Mouse (Mus musculus): ENCODE results near the gene Camta1. TPM values are rescaled to one million over a fixed set of nuclear protein-coding genes. Genes with fewer than 3 reads are reported as not detected.

Gene Camta1
- polyA plus RNA-seq, 1 experiment from 2014 or later = 106 TPM

DNA sequence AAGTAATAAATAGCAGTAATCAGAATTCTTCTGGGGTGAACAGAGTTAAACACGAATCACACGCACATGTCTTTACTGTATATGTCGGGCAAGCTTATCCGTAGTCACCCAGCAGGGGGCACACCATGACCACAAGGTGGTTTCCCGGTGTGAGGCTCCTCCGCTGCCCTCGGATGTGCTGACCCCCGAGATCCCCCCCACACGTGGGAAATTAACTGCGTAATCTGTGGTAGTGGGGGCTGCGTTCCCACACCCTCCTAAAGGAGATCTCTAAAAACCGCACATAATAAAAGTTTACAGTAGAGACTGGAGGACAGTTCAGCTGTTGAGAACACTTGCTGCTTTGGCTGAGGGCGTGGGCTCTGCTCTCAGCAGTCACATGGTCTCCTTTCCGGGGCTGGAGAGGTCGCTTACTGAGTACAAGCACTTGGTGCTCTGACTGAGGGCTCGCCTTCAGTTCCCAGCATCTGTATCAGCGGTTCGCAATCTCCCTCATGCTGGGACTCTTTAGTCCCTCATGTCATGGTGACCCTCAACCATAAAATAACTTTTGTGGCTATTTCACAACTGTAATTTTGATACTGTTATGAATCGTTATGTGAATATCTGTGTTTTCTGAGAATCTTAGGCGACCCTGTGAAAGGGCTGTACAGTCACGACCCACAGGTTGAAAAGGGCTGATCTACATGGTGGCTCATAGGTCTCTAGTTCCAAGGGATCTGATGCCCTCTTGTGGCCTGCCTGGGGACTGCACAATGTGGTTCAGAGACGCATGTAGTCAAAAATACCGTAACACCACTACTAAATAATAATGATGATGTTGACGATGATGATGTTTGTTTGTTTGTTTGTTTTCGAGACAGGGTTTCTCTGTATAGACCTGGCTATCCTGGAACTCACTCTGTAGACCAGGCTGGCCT, 896.8 kb downstream of the Camta1 start:
- Histone ChIP-seq H3K4me3 (ENCODE audit: low read depth, low read length) (no peak overlapping the region), H3K36me3 (ENCODE audit: control insufficient read depth, insufficient read depth, low read length) (no peaks in the 10 kb centered on the region), H3K9me3 (ENCODE audit: control insufficient read depth, low read length) (no peaks in the 10 kb centered on the region), H3K27ac (replicated peaks; ENCODE audit: low read depth, low read length) (no peak overlapping the region), H3K9ac (ENCODE audit: low read length) (no peak overlapping the region), H3K4me2 (ENCODE audit: low read depth, severe bottlenecking) (peak overlapping the region; percentile 24; the same call in 1 of the 2 replicates), H3K4me1 (ENCODE audit: control insufficient read depth, insufficient read depth, low read length) (no peaks in the 10 kb centered on the region), H3K27me3 (ENCODE audit: control insufficient read depth, insufficient read depth, low read length) (no peaks in the 10 kb centered on the region)
- DNase-seq (ENCODE audit: low spot score) = peak; percentile 92
- WGBS = 15% methylated on average over 25 of the region's 25 CpGs
- no peak for ATAC-seq (ENCODE audit: insufficient number of reproducible peaks, low FRiP score, low TSS enrichment, low read depth)

DNA sequence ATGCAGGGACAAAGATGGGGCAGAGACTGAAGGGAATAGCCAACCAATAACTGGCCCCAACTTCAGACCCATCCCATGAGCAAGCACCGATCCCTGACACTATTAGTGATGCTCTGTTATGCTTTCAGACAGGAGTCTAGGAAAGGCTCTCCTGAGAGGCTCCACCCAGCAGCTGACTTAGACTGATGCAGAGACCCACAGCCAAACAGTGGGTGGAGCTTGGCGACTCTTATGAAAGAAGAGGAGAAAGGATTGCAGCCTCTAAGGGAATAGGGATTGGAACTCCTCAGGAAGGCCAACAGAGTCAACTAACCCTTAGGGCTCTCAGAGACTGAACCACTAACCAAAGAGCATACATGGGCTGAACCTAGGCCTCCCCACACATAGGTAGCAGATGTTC, 898.0 kb downstream of the Camta1 start:
- no peak for ATAC-seq (ENCODE audit: insufficient number of reproducible peaks, low FRiP score, low TSS enrichment, low read depth)
- Histone ChIP-seq H3K9ac (ENCODE audit: low read length) (no peak overlapping the region), H3K9me3 (ENCODE audit: control insufficient read depth, low read length) (no peaks in the 10 kb centered on the region), H3K4me3 (ENCODE audit: low read depth, low read length) (no peak overlapping the region), H3K27ac (replicated peaks; ENCODE audit: low read depth, low read length) (no peak overlapping the region), H3K4me2 (ENCODE audit: low read depth, severe bottlenecking) (no peak overlapping the region), H3K27me3 (ENCODE audit: control insufficient read depth, insufficient read depth, low read length) (no peaks in the 10 kb centered on the region), H3K36me3 (ENCODE audit: control insufficient read depth, insufficient read depth, low read length) (no peaks in the 10 kb centered on the region), H3K4me1 (ENCODE audit: control insufficient read depth, insufficient read depth, low read length) (no peaks in the 10 kb centered on the region)
- WGBS = 80% methylated on average over 2 of the region's 2 CpGs
- DNase-seq (ENCODE audit: low spot score) = no peak

DNA sequence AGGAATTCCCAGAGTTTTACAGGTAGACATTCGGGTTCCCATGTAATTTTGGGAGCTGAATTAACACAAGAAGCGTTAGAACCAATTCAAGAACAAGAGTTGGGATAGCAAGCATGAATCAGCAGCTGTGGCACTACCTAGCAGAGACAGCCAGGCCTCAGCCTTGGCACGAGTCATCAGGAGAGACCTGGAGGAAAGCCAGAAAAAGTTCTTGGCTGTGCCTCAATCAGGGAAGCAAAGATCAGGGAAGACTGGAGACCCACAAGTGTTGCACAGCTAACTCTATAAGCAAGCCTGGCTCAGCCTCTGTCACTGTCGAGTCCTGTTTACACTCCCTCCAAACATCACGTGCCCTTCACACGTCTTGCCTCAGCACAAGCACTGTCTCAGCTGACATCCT, 899.4 kb downstream of the Camta1 start:
- DNase-seq (ENCODE audit: low spot score) (no peak), ATAC-seq (ENCODE audit: insufficient number of reproducible peaks, low FRiP score, low TSS enrichment, low read depth) (no peak)
- WGBS = 75% methylated on average over 6 of the region's 6 CpGs
- Histone ChIP-seq H3K4me2 (ENCODE audit: low read depth, severe bottlenecking) (no peak overlapping the region), H3K9ac (ENCODE audit: low read length) (no peak overlapping the region), H3K36me3 (ENCODE audit: control insufficient read depth, insufficient read depth, low read length) (no peaks in the 10 kb centered on the region), H3K4me1 (ENCODE audit: control insufficient read depth, insufficient read depth, low read length) (no peaks in the 10 kb centered on the region), H3K4me3 (ENCODE audit: low read depth, low read length) (no peak overlapping the region), H3K9me3 (ENCODE audit: control insufficient read depth, low read length) (no peaks in the 10 kb centered on the region), H3K27ac (replicated peaks; ENCODE audit: low read depth, low read length) (no peak overlapping the region), H3K27me3 (ENCODE audit: control insufficient read depth, insufficient read depth, low read length) (no peaks in the 10 kb centered on the region)

DNA sequence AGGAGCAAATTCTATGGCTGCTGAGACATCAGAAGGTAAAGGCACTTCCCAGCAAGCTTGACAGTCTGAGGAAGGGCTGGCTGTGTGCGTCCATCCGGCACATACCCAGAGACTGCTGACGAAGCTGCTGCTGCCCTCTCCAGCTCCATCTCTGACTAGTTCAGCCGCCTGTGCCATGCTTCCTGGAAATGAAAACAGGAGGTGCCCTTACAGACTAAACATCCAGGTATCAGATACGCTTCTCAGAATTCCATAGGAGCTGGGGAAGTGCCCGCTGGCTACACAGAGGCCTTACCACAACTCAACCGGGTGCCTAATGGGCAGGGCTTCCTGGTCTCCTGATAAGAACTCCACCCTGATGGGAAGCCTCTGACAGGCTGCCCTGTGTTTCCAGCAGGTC, 903.1 kb downstream of the Camta1 start:
- Histone ChIP-seq H3K9me3 (ENCODE audit: control insufficient read depth, low read length) (no peaks in the 10 kb centered on the region), H3K27me3 (ENCODE audit: control insufficient read depth, insufficient read depth, low read length) (no peaks in the 10 kb centered on the region), H3K36me3 (ENCODE audit: control insufficient read depth, insufficient read depth, low read length) (no peaks in the 10 kb centered on the region), H3K4me2 (ENCODE audit: low read depth, severe bottlenecking) (no peak overlapping the region), H3K27ac (replicated peaks; ENCODE audit: low read depth, low read length) (no peak overlapping the region), H3K4me1 (ENCODE audit: control insufficient read depth, insufficient read depth, low read length) (no peaks in the 10 kb centered on the region), H3K9ac (ENCODE audit: low read length) (no peak overlapping the region), H3K4me3 (ENCODE audit: low read depth, low read length) (no peak overlapping the region)
- 83% methylated on average over 7 of the region's 7 CpGs for WGBS
- no peak for ATAC-seq (ENCODE audit: insufficient number of reproducible peaks, low FRiP score, low TSS enrichment, low read depth)
- no peak for DNase-seq (ENCODE audit: low spot score)

DNA sequence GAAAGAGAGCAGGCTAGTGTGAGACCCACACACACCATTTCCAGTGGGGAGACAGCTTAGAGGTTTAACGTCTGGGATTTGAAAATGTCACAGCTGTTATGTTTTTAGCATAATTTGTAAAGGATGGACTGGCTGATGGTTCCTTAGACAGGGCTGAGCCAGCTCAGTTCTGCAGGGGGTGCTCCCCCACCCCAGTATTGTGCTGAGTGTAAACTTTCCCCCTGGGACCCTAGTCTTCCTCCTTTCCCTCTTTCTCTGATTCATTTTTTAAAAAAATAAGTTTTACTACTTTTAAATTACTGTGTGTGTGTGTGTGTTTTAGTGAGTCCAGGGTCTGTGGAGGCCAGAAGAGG, 904.6 kb downstream of the Camta1 start:
- Histone ChIP-seq H3K36me3 (ENCODE audit: control insufficient read depth, insufficient read depth, low read length) (no peaks in the 10 kb centered on the region), H3K27me3 (ENCODE audit: control insufficient read depth, insufficient read depth, low read length) (no peaks in the 10 kb centered on the region), H3K4me3 (ENCODE audit: low read depth, low read length) (no peak overlapping the region), H3K4me1 (ENCODE audit: control insufficient read depth, insufficient read depth, low read length) (no peaks in the 10 kb centered on the region), H3K27ac (replicated peaks; ENCODE audit: low read depth, low read length) (no peak overlapping the region), H3K4me2 (ENCODE audit: low read depth, severe bottlenecking) (no peak overlapping the region), H3K9me3 (ENCODE audit: control insufficient read depth, low read length) (no peaks in the 10 kb centered on the region), H3K9ac (ENCODE audit: low read length) (no peak overlapping the region)
- WGBS = 73% methylated on average over 1 of the region's 1 CpGs
- ATAC-seq (ENCODE audit: insufficient number of reproducible peaks, low FRiP score, low TSS enrichment, low read depth) = no peak
- DNase-seq (ENCODE audit: low spot score) = no peak

DNA sequence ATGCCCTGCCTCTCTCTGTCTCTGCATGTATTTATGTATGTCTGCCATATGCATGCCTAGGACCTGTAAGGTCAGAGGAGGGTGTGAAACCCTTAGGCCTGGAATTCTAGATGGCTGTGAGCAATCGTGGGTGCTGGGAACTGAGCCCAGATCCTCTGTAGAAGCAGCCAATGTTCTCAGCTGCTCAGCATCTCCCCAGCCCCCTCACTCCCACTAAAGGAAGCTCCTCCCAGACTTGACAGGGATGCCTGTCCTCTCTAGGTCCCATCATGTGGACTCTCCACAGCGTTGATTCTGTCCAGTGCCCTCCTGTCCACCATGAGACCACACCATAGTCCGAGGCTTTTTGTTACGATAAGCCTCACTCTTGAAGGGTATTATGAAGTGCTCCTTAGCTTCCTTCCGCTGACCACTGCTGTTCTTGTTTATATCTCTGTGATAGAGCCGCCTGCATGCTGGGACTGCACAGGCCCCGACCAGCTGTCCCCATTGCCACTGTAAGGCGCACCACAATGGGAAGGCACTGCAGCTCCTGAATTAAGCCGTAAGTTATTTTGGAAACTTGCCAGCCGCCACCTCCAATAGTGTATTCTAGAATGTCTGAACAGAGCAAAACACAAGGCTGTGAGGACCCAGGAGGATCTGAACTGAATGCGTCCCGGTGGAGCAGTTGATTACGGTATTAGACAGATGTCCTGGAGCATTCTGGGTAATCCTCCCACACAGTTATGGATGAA, 905.1 kb downstream of the Camta1 start:
- no peak overlapping the region for H3K4me3 ChIP-seq (ENCODE audit: low read depth, low read length)
- H3K4me2 ChIP-seq (ENCODE audit: low read depth, severe bottlenecking) = no peak overlapping the region
- no peak overlapping the region for H3K9ac ChIP-seq (ENCODE audit: low read length)
- no peaks in the 10 kb centered on the region for H3K4me1 ChIP-seq (ENCODE audit: control insufficient read depth, insufficient read depth, low read length)
- 85% methylated on average over 13 of the region's 13 CpGs for WGBS
- DNase-seq (ENCODE audit: low spot score) (no peak), ATAC-seq (ENCODE audit: insufficient number of reproducible peaks, low FRiP score, low TSS enrichment, low read depth) (no peak)
- no peak overlapping the region for H3K27ac ChIP-seq (replicated peaks; ENCODE audit: low read depth, low read length)
- H3K27me3 ChIP-seq (ENCODE audit: control insufficient read depth, insufficient read depth, low read length) = no peaks in the 10 kb centered on the region
- no peaks in the 10 kb centered on the region for H3K9me3 ChIP-seq (ENCODE audit: control insufficient read depth, low read length)
- no peaks in the 10 kb centered on the region for H3K36me3 ChIP-seq (ENCODE audit: control insufficient read depth, insufficient read depth, low read length)

DNA sequence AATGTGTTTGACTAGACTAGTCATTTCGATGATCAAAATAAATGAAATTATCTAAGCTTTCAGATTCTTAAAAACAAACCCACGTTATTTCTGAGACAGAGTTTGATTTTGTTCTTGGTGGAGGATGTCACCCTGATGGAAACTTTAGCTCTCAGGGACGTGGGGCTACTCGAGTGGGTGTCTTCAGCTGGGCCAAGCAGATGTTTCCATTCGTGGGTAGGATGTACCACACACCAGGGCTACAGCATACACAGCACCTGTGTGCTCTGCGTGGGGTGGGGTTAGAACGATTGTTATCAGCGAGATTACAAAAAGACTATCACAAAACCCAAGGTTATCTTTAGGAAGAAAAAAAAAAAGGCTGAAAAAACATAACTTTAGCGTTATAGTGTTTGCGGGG, 910.7 kb downstream of the Camta1 start:
- WGBS = 86% methylated on average over 10 of the region's 10 CpGs
- Histone ChIP-seq H3K4me2 (ENCODE audit: low read depth, severe bottlenecking) (no peak overlapping the region), H3K9me3 (ENCODE audit: control insufficient read depth, low read length) (no peaks in the 10 kb centered on the region), H3K36me3 (ENCODE audit: control insufficient read depth, insufficient read depth, low read length) (no peaks in the 10 kb centered on the region), H3K4me3 (ENCODE audit: low read depth, low read length) (no peak overlapping the region), H3K27me3 (ENCODE audit: control insufficient read depth, insufficient read depth, low read length) (no peaks in the 10 kb centered on the region), H3K27ac (replicated peaks; ENCODE audit: low read depth, low read length) (no peak overlapping the region), H3K4me1 (ENCODE audit: control insufficient read depth, insufficient read depth, low read length) (no peaks in the 10 kb centered on the region), H3K9ac (ENCODE audit: low read length) (no peak overlapping the region)
- DNase-seq (ENCODE audit: low spot score) (no peak), ATAC-seq (ENCODE audit: insufficient number of reproducible peaks, low FRiP score, low TSS enrichment, low read depth) (no peak)

GRCm38 (mm10) chr4:150944707-150945106, 917.0 kb downstream of the Camta1 start:
- Histone ChIP-seq H3K27me3 (ENCODE audit: control insufficient read depth, insufficient read depth, low read length) (no peaks in the 10 kb centered on the region), H3K4me1 (ENCODE audit: control insufficient read depth, insufficient read depth, low read length) (no peaks in the 10 kb centered on the region), H3K27ac (replicated peaks; ENCODE audit: low read depth, low read length) (no peak overlapping the region), H3K4me3 (ENCODE audit: low read depth, low read length) (no peak overlapping the region), H3K4me2 (ENCODE audit: low read depth, severe bottlenecking) (no peak overlapping the region), H3K9me3 (ENCODE audit: control insufficient read depth, low read length) (no peaks in the 10 kb centered on the region), H3K36me3 (ENCODE audit: control insufficient read depth, insufficient read depth, low read length) (no peaks in the 10 kb centered on the region), H3K9ac (ENCODE audit: low read length) (no peak overlapping the region)
- no peak for ATAC-seq (ENCODE audit: insufficient number of reproducible peaks, low FRiP score, low TSS enrichment, low read depth)
- WGBS = 93% methylated on average over 7 of the region's 7 CpGs
- no peak for DNase-seq (ENCODE audit: low spot score)

Data from limb, embryonic 11.5 days (tissue).